In the genomic region with DNA sequence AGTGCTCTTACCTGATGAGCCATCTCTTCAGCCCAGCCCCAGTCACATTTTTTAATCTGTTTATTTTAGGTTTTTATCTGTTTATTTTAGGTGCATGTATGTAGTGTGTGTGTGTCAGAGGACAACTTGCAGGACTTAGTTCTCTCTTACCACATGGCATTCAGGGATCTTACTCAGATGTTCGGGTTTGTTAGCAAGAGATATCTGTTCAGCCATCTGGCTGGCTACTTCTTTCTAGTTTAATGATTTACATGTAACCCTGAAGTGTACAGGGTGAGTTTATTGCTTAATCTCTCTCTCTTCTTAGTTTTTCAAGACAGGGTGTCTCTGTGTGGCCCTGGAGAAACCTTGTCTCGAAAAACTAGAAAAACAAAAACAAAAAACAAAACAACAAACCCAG, we compare ENCODE assay signal across 20 mouse cellular contexts. TPM values are rescaled to one million over a fixed set of nuclear protein-coding genes. Genes with fewer than 3 reads are reported as not detected.
A peak's percentile ranks its signal among the peaks of the same experiment; 100 is the strongest.
DNase-seq lines count a peak whose midpoint lies in the region; ATAC-seq lines count a peak whose summit lies in the region.
"Had no signal": no experiment of that assay in that cellular context is flagged by ENCODE, and none has a peak within 500 bp of the region (broad histone marks: within the 10 kb centered on the region; RNA-seq: fewer than 3 reads in every experiment).

No protein-coding gene starts in this region.

- H3K4me3 ChIP-seq in heart, embryonic 13.5 days: no peak overlapping the region
- H3K4me3 ChIP-seq in liver, embryonic 13.5 days (replicated peaks): no peak overlapping the region
- H3K4me3 ChIP-seq in intestine, embryonic 16.5 days (ENCODE audit: low read length): no peak overlapping the region
- no peak overlapping the region for H3K4me3 ChIP-seq in stomach, embryonic 16.5 days (replicated peaks; ENCODE audit: low read length)
- H3K4me3 ChIP-seq: hindbrain, embryonic 13.5 days; limb, embryonic 15.5 days; myocyte; neural tube, embryonic 15.5 days had no signal

- no peak for DNase-seq in heart, adult 8-10 months (ENCODE audit: low spot score)
- DNase-seq in liver, embryonic 13.5 days: no peak
- DNase-seq in liver: no peak
- DNase-seq: cerebellum, adult 18-20 months; forebrain, postnatal 0 days; heart, postnatal 14 days; lung, postnatal 10 days; midbrain, embryonic 14.5 days; right cerebral cortex, postnatal 25 days had no signal

- ATAC-seq in heart, embryonic 13.5 days (ENCODE audit: extremely low read depth, insufficient number of reproducible peaks, low FRiP score, low TSS enrichment): no peak
- ATAC-seq in liver, embryonic 13.5 days (ENCODE audit: low read depth): 0 out of 2 replicates have a peak, but pooled peaks have one; percentile 29
- peak; percentile 83 for ATAC-seq in intestine, embryonic 16.5 days
- no peak for ATAC-seq in stomach, embryonic 16.5 days (ENCODE audit: insufficient read depth, low FRiP score)
- ATAC-seq in CD4-positive, CD25-positive, alpha-beta regulatory T cell, adult 4 months: no peak
- no peak for ATAC-seq in granulocyte monocyte progenitor cell, adult 5-6 weeks (replicated peaks; ENCODE audit: poor library complexity, severe bottlenecking)
- ATAC-seq: forebrain, postnatal 0 days had no signal

- no peaks in the 10 kb centered on the region for H3K27me3 ChIP-seq in heart, embryonic 13.5 days (replicated peaks)
- no peaks in the 10 kb centered on the region for H3K27me3 ChIP-seq in liver, embryonic 13.5 days
- H3K27me3 ChIP-seq in intestine, embryonic 16.5 days (replicated peaks; ENCODE audit: control insufficient read depth, insufficient read depth, low read length): no peaks in the 10 kb centered on the region
- no peaks in the 10 kb centered on the region for H3K27me3 ChIP-seq in stomach, embryonic 16.5 days (ENCODE audit: control insufficient read depth, insufficient read depth, low read length)
- H3K27me3 ChIP-seq: CH12.LX; hindbrain, embryonic 13.5 days; limb, embryonic 15.5 days; neural tube, embryonic 15.5 days had no signal

- no peaks in the 10 kb centered on the region for H3K36me3 ChIP-seq in heart, embryonic 13.5 days
- H3K36me3 ChIP-seq in liver, embryonic 13.5 days: no peaks in the 10 kb centered on the region
- no peaks in the 10 kb centered on the region for H3K36me3 ChIP-seq in intestine, embryonic 16.5 days (ENCODE audit: control insufficient read depth, insufficient read depth, low read length)
- H3K36me3 ChIP-seq in stomach, embryonic 16.5 days (ENCODE audit: control insufficient read depth, insufficient read depth, low read length): no peaks in the 10 kb centered on the region
- H3K36me3 ChIP-seq: hindbrain, embryonic 13.5 days; limb, embryonic 15.5 days; neural tube, embryonic 15.5 days had no signal

- H3K9me3 ChIP-seq in heart, embryonic 13.5 days: no peaks in the 10 kb centered on the region
- H3K9me3 ChIP-seq in liver, embryonic 13.5 days (replicated peaks): no peaks in the 10 kb centered on the region
- H3K9me3 ChIP-seq in intestine, embryonic 16.5 days (ENCODE audit: control insufficient read depth, low read length): no peaks in the 10 kb centered on the region
- no peaks in the 10 kb centered on the region for H3K9me3 ChIP-seq in stomach, embryonic 16.5 days (replicated peaks; ENCODE audit: control insufficient read depth, low read length)
- H3K9me3 ChIP-seq: hindbrain, embryonic 13.5 days; limb, embryonic 15.5 days; neural tube, embryonic 15.5 days had no signal

- no peak overlapping the region for H3K4me2 ChIP-seq in heart, embryonic 13.5 days
- H3K4me2 ChIP-seq in liver, embryonic 13.5 days: no peak overlapping the region
- no peak overlapping the region for H3K4me2 ChIP-seq in intestine, embryonic 16.5 days (ENCODE audit: low read depth, low read length)
- H3K4me2 ChIP-seq in stomach, embryonic 16.5 days (ENCODE audit: low read depth, low read length): no peak overlapping the region
- H3K4me2 ChIP-seq: heart, embryonic 11.5 days; hindbrain, embryonic 13.5 days; limb, embryonic 15.5 days; neural tube, embryonic 15.5 days had no signal

- H3K27ac ChIP-seq in heart, embryonic 13.5 days (replicated peaks): peak overlapping the region; percentile 78; the same call in 1 of the 2 replicates
- H3K27ac ChIP-seq in liver, embryonic 13.5 days: no peak overlapping the region
- H3K27ac ChIP-seq in intestine, embryonic 16.5 days (ENCODE audit: low read length): peak overlapping the region; percentile 61
- peak overlapping the region; percentile 91 for H3K27ac ChIP-seq in stomach, embryonic 16.5 days (ENCODE audit: low read length)
- H3K27ac ChIP-seq: hindbrain, embryonic 13.5 days; neural tube, embryonic 15.5 days had no signal

- WGBS in heart, embryonic 13.5 days: 50% methylated on average over 2 of the region's 2 CpGs
- WGBS in liver, embryonic 13.5 days (ENCODE audit: insufficient replicate concordance): 27% methylated on average over 2 of the region's 2 CpGs
- 35% methylated on average over 2 of the region's 2 CpGs for WGBS in intestine, embryonic 16.5 days
- 31% methylated on average over 2 of the region's 2 CpGs for WGBS in stomach, embryonic 16.5 days

- peaks cover 20% of the 10 kb centered on the region for H3K4me1 ChIP-seq in heart, embryonic 13.5 days
- H3K4me1 ChIP-seq in liver, embryonic 13.5 days (replicated peaks): peaks cover 26% of the 10 kb centered on the region
- peaks cover 12% of the 10 kb centered on the region for H3K4me1 ChIP-seq in intestine, embryonic 16.5 days (ENCODE audit: control insufficient read depth, insufficient read depth, low read length)
- peaks cover 11% of the 10 kb centered on the region for H3K4me1 ChIP-seq in stomach, embryonic 16.5 days (ENCODE audit: control insufficient read depth, insufficient read depth, low read length)

- no peak overlapping the region for H3K9ac ChIP-seq in heart, embryonic 13.5 days
- H3K9ac ChIP-seq in liver, embryonic 13.5 days: no peak overlapping the region
- no peak overlapping the region for H3K9ac ChIP-seq in intestine, embryonic 16.5 days (ENCODE audit: low read depth, low read length)
- H3K9ac ChIP-seq in stomach, embryonic 16.5 days (ENCODE audit: low read length): no peak overlapping the region
- H3K9ac ChIP-seq: forebrain, postnatal 0 days; hindbrain, embryonic 13.5 days; limb, embryonic 15.5 days; neural tube, embryonic 15.5 days had no signal

RNA-seq across cellular contexts. Expression of a gene that starts 23.0 kb away (rescaled TPM):
- 3,954 and 4,354 TPM in 2 replicates for polyA plus RNA-seq in heart, embryonic 13.5 days (2015; fragmentation: Nextera tagmentation; extraction: Ambion mirVana)
- total RNA-seq in heart, adult 8-10 months (2022): over 10,000 TPM in 3 of 4 experiments, 1,000 to 10,000 TPM in 1; 9,382 to 12,072 (median 10,190) TPM
- polyA plus RNA-seq in liver, embryonic 13.5 days (2015; fragmentation: Nextera tagmentation; extraction: Ambion mirVana): 168 and 198 TPM in 2 replicates
- 1,080 and 1,114 TPM in 2 replicates for polyA plus RNA-seq in intestine, embryonic 16.5 days (2015; fragmentation: Nextera tagmentation; extraction: Ambion mirVana)
- polyA plus RNA-seq in stomach, embryonic 16.5 days (2015; fragmentation: Nextera tagmentation; extraction: Ambion mirVana): 1,286 and 1,473 TPM in 2 replicates
- polyA plus RNA-seq in CD4-positive, CD25-positive, alpha-beta regulatory T cell, adult 4 months (2017; shearing (Covaris generic)): 10 to 100 TPM; 25.6 to 42.4 TPM
- total RNA-seq in granulocyte monocyte progenitor cell, adult 5-6 weeks (2014; fragmentation: Nextera tagmentation): 25.8 and 42.1 TPM in 2 replicates
- 54.2 and 57.0 TPM in 2 replicates for total RNA-seq in granulocyte monocyte progenitor cell, adult 5-6 weeks (2017)

Comparison
In these comparisons a context has a peak if more than half of its experiments do, and no peak if none do; other contexts are left out.
1. ATAC-seq: peak in liver, embryonic 13.5 days (single experiment) and intestine, embryonic 16.5 days (single experiment); none in heart, embryonic 13.5 days (single experiment), stomach, embryonic 16.5 days (single experiment), CD4-positive, CD25-positive, alpha-beta regulatory T cell, adult 4 months (single experiment) and granulocyte monocyte progenitor cell, adult 5-6 weeks (single experiment).